Mouse (Mus musculus): Measurements from ENCODE around the gene Fbxl5. TPM values are rescaled to one million over a fixed set of nuclear protein-coding genes. Genes with fewer than 3 reads are reported as not detected.

Fbxl5 gene
- 91.7 TPM for polyA plus RNA-seq (2021)

- no peak for TF ChIP-seq CTCF (IDR thresholded peaks at IDR 0.05)
- DNase-seq (ENCODE audit: low read depth, low spot score) (peak; percentile 34), ATAC-seq (peak; percentile 11)
- H3K27me3 ChIP-seq: no peaks in the 10 kb centered on the region
- CTCF ChIA-PET: interaction anchor here (0.6 to 5.3 kb wide), 6 partner anchors 11 to 48 kb away, joined by 3 to 22 read pairs (median 4); no protein-coding TSS in a partner anchor
- in situ Hi-C loops (cut with MboI; ENCODE audit: low pct_unique_long_range_greater_than_20kb): loop anchor here (10.0 kb wide), 1 partner anchor 57 kb away; no protein-coding TSS in a partner anchor
- POLR2A ChIA-PET: interaction anchor here (0.8 to 2.1 kb wide), 6 partner anchors 9 to 160 kb away, joined by 3 to 6 read pairs (median 4); no protein-coding TSS in a partner anchor
These were observed at the start of gene Fbxl5 for GRCm38 (mm10) chr5:43821538-43821937. TSS of gene Fbxl5 (minus strand) at chr5:43821638.

GRCm38 (mm10) chr5:43868711-43869600, 47.5 kb upstream of the Fbxl5 start:
- POLR2A ChIA-PET: interaction anchor here (0.6 to 1.4 kb wide), 4 partner anchors 13 to 228 kb away, joined by 3 to 6 read pairs (median 4); no protein-coding TSS in a partner anchor
- peak; percentile 30 for DNase-seq (ENCODE audit: low read depth, low spot score)
- TF ChIP-seq CTCF (IDR thresholded peaks at IDR 0.05): no peak

GRCm38 (mm10) chr5:43868253-43868652, 46.8 kb upstream of the Fbxl5 start, which contains the start of gene Cd38:
TSS of gene Cd38 (plus strand) at chr5:43868553.
- in situ Hi-C loops (cut with MboI; ENCODE audit: low pct_unique_long_range_greater_than_20kb): no loop called here
- ATAC-seq (no peak), DNase-seq (ENCODE audit: low read depth, low spot score) (no peak)
- TF ChIP-seq CTCF (IDR thresholded peaks at IDR 0.05): no peak
- ChIA-PET POLR2A (interaction anchor here (1.4 kb wide), 1 partner anchor 23 kb away, joined by 5 read pairs; no protein-coding TSS in a partner anchor), CTCF (interaction anchor here (0.6 to 2.2 kb wide), 4 partner anchors 11 to 28 kb away, joined by 3 to 7 read pairs (median 4); no protein-coding TSS in a partner anchor)
- H3K27me3 ChIP-seq: no peaks in the 10 kb centered on the region

More at GRCm38 (mm10) chr5:43868711-43869600, 47.5 kb upstream of the Fbxl5 start:
- H3K27me3 ChIP-seq: no peaks in the 10 kb centered on the region
- in situ Hi-C loops (cut with MboI; ENCODE audit: low pct_unique_long_range_greater_than_20kb): no loop called here
- peak; percentile 78 for ATAC-seq
- CTCF ChIA-PET: interaction anchor here (1.2 to 2.2 kb wide), 5 partner anchors 18 to 31 kb away, joined by 3 to 7 read pairs (median 5); no protein-coding TSS in a partner anchor

GRCm38 (mm10) chr5:43865316-43865715, 43.9 kb upstream of the Fbxl5 start:
- in situ Hi-C loops (cut with MboI; ENCODE audit: low pct_unique_long_range_greater_than_20kb): no loop called here
- H3K27me3 ChIP-seq: no peaks in the 10 kb centered on the region
- ChIA-PET POLR2A (no interaction called here), CTCF (interaction anchor here (1.1 kb wide), 1 partner anchor 12 kb away, joined by 3 read pairs; no protein-coding TSS in a partner anchor)
- TF ChIP-seq CTCF (IDR thresholded peaks at IDR 0.05): no peak
- DNase-seq (ENCODE audit: low read depth, low spot score) (no peak), ATAC-seq (no peak)

- ChIA-PET CTCF (interaction anchor here (1.1 kb wide), 1 partner anchor 11 kb away, joined by 6 read pairs; no protein-coding TSS in a partner anchor), POLR2A (no interaction called here)
- no peak for DNase-seq (ENCODE audit: low read depth, low spot score)
- H3K27me3 ChIP-seq: no peaks in the 10 kb centered on the region
- no peak for ATAC-seq
- no peak for TF ChIP-seq CTCF (IDR thresholded peaks at IDR 0.05)
- in situ Hi-C loops (cut with MboI; ENCODE audit: low pct_unique_long_range_greater_than_20kb): no loop called here
These were observed 42.2 kb upstream of the Fbxl5 start for GRCm38 (mm10) chr5:43863642-43864041.

GRCm38 (mm10) chr5:43860670-43861431, 39.4 kb upstream of the Fbxl5 start:
- DNase-seq (ENCODE audit: low read depth, low spot score): no peak

GRCm38 (mm10) chr5:43860096-43860495, 38.7 kb upstream of the Fbxl5 start:
- H3K27me3 ChIP-seq: no peaks in the 10 kb centered on the region
- no peak for DNase-seq (ENCODE audit: low read depth, low spot score)
- in situ Hi-C loops (cut with MboI; ENCODE audit: low pct_unique_long_range_greater_than_20kb): no loop called here
- ChIA-PET CTCF (interaction anchor here (1.3 kb wide), 1 partner anchor 11 kb away, joined by 4 read pairs; no protein-coding TSS in a partner anchor), POLR2A (no interaction called here)
- no peak for TF ChIP-seq CTCF (IDR thresholded peaks at IDR 0.05)
- ATAC-seq: no peak

More at GRCm38 (mm10) chr5:43860670-43861431, 39.4 kb upstream of the Fbxl5 start:
- TF ChIP-seq CTCF (IDR thresholded peaks at IDR 0.05): no peak
- ATAC-seq: no peak
- in situ Hi-C loops (cut with MboI; ENCODE audit: low pct_unique_long_range_greater_than_20kb): no loop called here
- ChIA-PET POLR2A (no interaction called here), CTCF (no interaction called here)
- no peaks in the 10 kb centered on the region for H3K27me3 ChIP-seq

GRCm38 (mm10) chr5:43859663-43860062, 38.2 kb upstream of the Fbxl5 start:
- POLR2A ChIA-PET: no interaction called here
- CTCF ChIA-PET: interaction anchor here (0.7 to 1.3 kb wide), 2 partner anchors 11 to 124 kb away, joined by 3 to 4 read pairs; no protein-coding TSS in a partner anchor
- no peaks in the 10 kb centered on the region for H3K27me3 ChIP-seq
- in situ Hi-C loops (cut with MboI; ENCODE audit: low pct_unique_long_range_greater_than_20kb): no loop called here
- no peak for TF ChIP-seq CTCF (IDR thresholded peaks at IDR 0.05)
- ATAC-seq: no peak
- no peak for DNase-seq (ENCODE audit: low read depth, low spot score)

- no peak for TF ChIP-seq CTCF (IDR thresholded peaks at IDR 0.05)
- CTCF ChIA-PET: no interaction called here
- no peak for ATAC-seq
- DNase-seq (ENCODE audit: low read depth, low spot score): no peak
- POLR2A ChIA-PET: interaction anchor here (0.7 to 1.4 kb wide), 2 partner anchors 9 to 14 kb away, joined by 3 read pairs; no protein-coding TSS in a partner anchor
- in situ Hi-C loops (cut with MboI; ENCODE audit: low pct_unique_long_range_greater_than_20kb): no loop called here
- no peaks in the 10 kb centered on the region for H3K27me3 ChIP-seq
These were observed 34.3 kb upstream of the Fbxl5 start for GRCm38 (mm10) chr5:43855769-43856168.

- ChIA-PET CTCF (no interaction called here), POLR2A (no interaction called here)
- no peak for TF ChIP-seq CTCF (IDR thresholded peaks at IDR 0.05)
- DNase-seq (ENCODE audit: low read depth, low spot score) (no peak), ATAC-seq (no peak)
- in situ Hi-C loops (cut with MboI; ENCODE audit: low pct_unique_long_range_greater_than_20kb): no loop called here
- no peaks in the 10 kb centered on the region for H3K27me3 ChIP-seq
These were observed 32.5 kb upstream of the Fbxl5 start for GRCm38 (mm10) chr5:43853868-43854488.
